Mouse (Mus musculus): ENCODE measurements around the gene Notch2. TPM values are rescaled to one million over a fixed set of nuclear protein-coding genes. Genes with fewer than 3 reads are reported as not detected.
A peak's percentile ranks its signal among the peaks of the same experiment; 100 is the strongest.

Notch2 gene
- polyA plus RNA-seq, 1 experiment from 2014 or later = 6.6 TPM

- Histone ChIP-seq H3K27ac (ENCODE audit: low read length) (no peak overlapping the region), H3K27me3 (ENCODE audit: control insufficient read depth, insufficient read depth, low read depth, low read length) (no peaks in the 10 kb centered on the region), H3K9me3 (replicated peaks; ENCODE audit: control insufficient read depth, low read length, poor library complexity, severe bottlenecking) (no peaks in the 10 kb centered on the region), H3K4me2 (ENCODE audit: low read length) (no peak overlapping the region), H3K9ac (ENCODE audit: low read depth, low read length) (no peak overlapping the region), H3K4me3 (ENCODE audit: low read depth, low read length) (no peak overlapping the region), H3K4me1 (ENCODE audit: control insufficient read depth, insufficient read depth, low read length) (peaks cover 10% of the 10 kb centered on the region), H3K36me3 (ENCODE audit: control insufficient read depth, insufficient read depth, low read length) (no peaks in the 10 kb centered on the region)
- ATAC-seq = no peak
- 91% methylated on average over 6 of the region's 6 CpGs for WGBS
Measured at GRCm38 (mm10) chr3:98056956-98057365, 43.6 kb downstream of the Notch2 start.

GRCm38 (mm10) chr3:98059076-98059475 is 45.7 kb downstream of the Notch2 start:
- H3K9me3 ChIP-seq (replicated peaks; ENCODE audit: control insufficient read depth, low read length, poor library complexity, severe bottlenecking) = no peaks in the 10 kb centered on the region
- H3K4me2 ChIP-seq (ENCODE audit: low read length) = no peak overlapping the region
- ATAC-seq = no peak
- no peak overlapping the region for H3K27ac ChIP-seq (ENCODE audit: low read length)
- H3K4me3 ChIP-seq (ENCODE audit: low read depth, low read length) = no peak overlapping the region
- peaks cover 30% of the 10 kb centered on the region for H3K4me1 ChIP-seq (ENCODE audit: control insufficient read depth, insufficient read depth, low read length)
- 95% methylated on average over 4 of the region's 4 CpGs for WGBS
- no peaks in the 10 kb centered on the region for H3K36me3 ChIP-seq (ENCODE audit: control insufficient read depth, insufficient read depth, low read length)
- no peaks in the 10 kb centered on the region for H3K27me3 ChIP-seq (ENCODE audit: control insufficient read depth, insufficient read depth, low read depth, low read length)
- H3K9ac ChIP-seq (ENCODE audit: low read depth, low read length) = no peak overlapping the region

- Histone ChIP-seq H3K36me3 (ENCODE audit: control insufficient read depth, insufficient read depth, low read length) (no peaks in the 10 kb centered on the region), H3K27me3 (ENCODE audit: control insufficient read depth, insufficient read depth, low read depth, low read length) (no peaks in the 10 kb centered on the region), H3K9me3 (replicated peaks; ENCODE audit: control insufficient read depth, low read length, poor library complexity, severe bottlenecking) (no peaks in the 10 kb centered on the region), H3K4me1 (ENCODE audit: control insufficient read depth, insufficient read depth, low read length) (peaks cover 32% of the 10 kb centered on the region), H3K4me2 (ENCODE audit: low read length) (no peak overlapping the region), H3K27ac (ENCODE audit: low read length) (no peak overlapping the region), H3K9ac (ENCODE audit: low read depth, low read length) (no peak overlapping the region; the same call in 1 of the 2 replicates), H3K4me3 (ENCODE audit: low read depth, low read length) (no peak overlapping the region)
- WGBS = 29% methylated on average over 7 of the region's 7 CpGs
- ATAC-seq = no peak
Measured at GRCm38 (mm10) chr3:98060981-98061660, 47.8 kb downstream of the Notch2 start.

- 38% methylated on average over 13 of the region's 13 CpGs for WGBS
- no peaks in the 10 kb centered on the region for H3K27me3 ChIP-seq (ENCODE audit: control insufficient read depth, insufficient read depth, low read depth, low read length)
- peaks cover 32% of the 10 kb centered on the region for H3K4me1 ChIP-seq (ENCODE audit: control insufficient read depth, insufficient read depth, low read length)
- peak overlapping the region; percentile 3; the same call in 1 of the 2 replicates for H3K9ac ChIP-seq (ENCODE audit: low read depth, low read length)
- H3K36me3 ChIP-seq (ENCODE audit: control insufficient read depth, insufficient read depth, low read length) = no peaks in the 10 kb centered on the region
- H3K4me2 ChIP-seq (ENCODE audit: low read length) = no peak overlapping the region
- peak overlapping the region; percentile 56 for H3K27ac ChIP-seq (ENCODE audit: low read length)
- H3K9me3 ChIP-seq (replicated peaks; ENCODE audit: control insufficient read depth, low read length, poor library complexity, severe bottlenecking) = no peaks in the 10 kb centered on the region
- no peak overlapping the region for H3K4me3 ChIP-seq (ENCODE audit: low read depth, low read length)
- 0 out of 2 replicates have a peak, but pooled peaks have one; percentile 13 for ATAC-seq
Measured at GRCm38 (mm10) chr3:98061661-98062330, 48.5 kb downstream of the Notch2 start.

GRCm38 (mm10) chr3:98062591-98063185 is 49.4 kb downstream of the Notch2 start:
- 68% methylated on average over 1 of the region's 1 CpGs for WGBS
- H3K27ac ChIP-seq (ENCODE audit: low read length) = peak overlapping the region; percentile 65
- 0 out of 2 replicates have a peak, but pooled peaks have one; percentile 30 for ATAC-seq
- no peak overlapping the region for H3K9ac ChIP-seq (ENCODE audit: low read depth, low read length)
- no peaks in the 10 kb centered on the region for H3K36me3 ChIP-seq (ENCODE audit: control insufficient read depth, insufficient read depth, low read length)
- no peaks in the 10 kb centered on the region for H3K9me3 ChIP-seq (replicated peaks; ENCODE audit: control insufficient read depth, low read length, poor library complexity, severe bottlenecking)
- H3K4me1 ChIP-seq (ENCODE audit: control insufficient read depth, insufficient read depth, low read length) = peaks cover 32% of the 10 kb centered on the region
- H3K4me2 ChIP-seq (ENCODE audit: low read length) = no peak overlapping the region
- H3K27me3 ChIP-seq (ENCODE audit: control insufficient read depth, insufficient read depth, low read depth, low read length) = no peaks in the 10 kb centered on the region
- no peak overlapping the region for H3K4me3 ChIP-seq (ENCODE audit: low read depth, low read length)

GRCm38 (mm10) chr3:98063186-98063771 is 50.0 kb downstream of the Notch2 start:
- peak overlapping the region; percentile 2; the same call in 1 of the 2 replicates for H3K4me2 ChIP-seq (ENCODE audit: low read length)

GRCm38 (mm10) chr3:98063833-98064232 is 50.5 kb downstream of the Notch2 start:
- H3K9ac ChIP-seq (ENCODE audit: low read depth, low read length) = no peak overlapping the region
- no peak overlapping the region for H3K4me3 ChIP-seq (ENCODE audit: low read depth, low read length)
- ATAC-seq = peak; percentile 18; the same call in 1 of the 2 replicates
- no peaks in the 10 kb centered on the region for H3K9me3 ChIP-seq (replicated peaks; ENCODE audit: control insufficient read depth, low read length, poor library complexity, severe bottlenecking)
- H3K4me2 ChIP-seq (ENCODE audit: low read length) = peak overlapping the region; percentile 2; the same call in 1 of the 2 replicates
- WGBS = 15% methylated on average over 9 of the region's 9 CpGs
- H3K36me3 ChIP-seq (ENCODE audit: control insufficient read depth, insufficient read depth, low read length) = no peaks in the 10 kb centered on the region
- H3K27ac ChIP-seq (ENCODE audit: low read length) = peak overlapping the region; percentile 65
- peaks cover 32% of the 10 kb centered on the region for H3K4me1 ChIP-seq (ENCODE audit: control insufficient read depth, insufficient read depth, low read length)
- no peaks in the 10 kb centered on the region for H3K27me3 ChIP-seq (ENCODE audit: control insufficient read depth, insufficient read depth, low read depth, low read length)

More at GRCm38 (mm10) chr3:98063186-98063771, 50.0 kb downstream of the Notch2 start:
- peak overlapping the region; percentile 65 for H3K27ac ChIP-seq (ENCODE audit: low read length)
- H3K9ac ChIP-seq (ENCODE audit: low read depth, low read length) = no peak overlapping the region
- no peaks in the 10 kb centered on the region for H3K27me3 ChIP-seq (ENCODE audit: control insufficient read depth, insufficient read depth, low read depth, low read length)
- ATAC-seq = peak; percentile 74
- H3K4me3 ChIP-seq (ENCODE audit: low read depth, low read length) = no peak overlapping the region
- H3K9me3 ChIP-seq (replicated peaks; ENCODE audit: control insufficient read depth, low read length, poor library complexity, severe bottlenecking) = no peaks in the 10 kb centered on the region
- no peaks in the 10 kb centered on the region for H3K36me3 ChIP-seq (ENCODE audit: control insufficient read depth, insufficient read depth, low read length)
- peaks cover 32% of the 10 kb centered on the region for H3K4me1 ChIP-seq (ENCODE audit: control insufficient read depth, insufficient read depth, low read length)
- WGBS = 33% methylated on average over 8 of the region's 8 CpGs

GRCm38 (mm10) chr3:98065004-98065403 is 51.7 kb downstream of the Notch2 start:
- Histone ChIP-seq H3K27ac (ENCODE audit: low read length) (no peak overlapping the region; the same call in 1 of the 2 replicates), H3K27me3 (ENCODE audit: control insufficient read depth, insufficient read depth, low read depth, low read length) (no peaks in the 10 kb centered on the region), H3K9ac (ENCODE audit: low read depth, low read length) (no peak overlapping the region), H3K4me2 (ENCODE audit: low read length) (no peak overlapping the region), H3K4me3 (ENCODE audit: low read depth, low read length) (no peak overlapping the region), H3K9me3 (replicated peaks; ENCODE audit: control insufficient read depth, low read length, poor library complexity, severe bottlenecking) (no peaks in the 10 kb centered on the region), H3K4me1 (ENCODE audit: control insufficient read depth, insufficient read depth, low read length) (peaks cover 32% of the 10 kb centered on the region), H3K36me3 (ENCODE audit: control insufficient read depth, insufficient read depth, low read length) (no peaks in the 10 kb centered on the region)
- ATAC-seq = no peak
- 85% methylated on average over 8 of the region's 8 CpGs for WGBS
